Mouse (Mus musculus): Measurements from ENCODE around the gene Parp8. TPM values are rescaled to one million over a fixed set of nuclear protein-coding genes. Genes with fewer than 3 reads are reported as not detected.

Gene Parp8
- polyA plus RNA-seq, 1 experiment from 2014 or later: 18.8 TPM

DNA sequence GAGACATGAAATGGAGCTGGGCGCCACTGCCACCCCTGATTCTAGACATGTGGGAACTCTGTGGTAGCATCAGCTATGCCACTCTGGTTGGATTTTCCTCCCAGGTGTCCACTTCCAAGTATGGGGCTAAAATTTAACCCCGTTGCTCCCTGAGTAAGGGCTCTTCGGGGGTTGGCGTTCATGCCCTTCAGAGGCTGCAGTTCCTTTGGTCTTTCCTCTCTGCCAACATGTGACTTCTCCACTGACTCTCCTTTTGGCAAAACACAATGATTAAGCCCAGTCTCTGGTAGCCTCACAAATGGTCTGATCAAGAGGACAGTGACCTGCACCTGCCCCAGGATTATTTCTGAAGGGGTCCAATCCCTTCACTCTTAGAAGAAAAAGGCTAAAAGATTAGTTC lies 56.4 kb downstream of the Parp8 start:
- Histone ChIP-seq H3K4me1 (ENCODE audit: control insufficient read depth, insufficient read depth, low read length) (no peaks in the 10 kb centered on the region), H3K9ac (replicated peaks; ENCODE audit: low read length) (no peak overlapping the region), H3K27ac (replicated peaks; ENCODE audit: low read depth, low read length) (no peak overlapping the region), H3K4me3 (ENCODE audit: low read depth, low read length) (no peak overlapping the region), H3K9me3 (replicated peaks; ENCODE audit: control insufficient read depth, low read length) (no peaks in the 10 kb centered on the region), H3K36me3 (replicated peaks; ENCODE audit: control insufficient read depth, insufficient read depth, low read depth, low read length) (no peaks in the 10 kb centered on the region), H3K27me3 (ENCODE audit: control insufficient read depth, insufficient read depth, low read length) (no peaks in the 10 kb centered on the region), H3K4me2 (ENCODE audit: low read depth, low read length) (no peak overlapping the region)
- no peak for DNase-seq (ENCODE audit: low spot score)
- WGBS: 96% methylated on average over 4 of the region's 4 CpGs
- ATAC-seq (replicated peaks; ENCODE audit: insufficient number of reproducible peaks, low FRiP score, low TSS enrichment, low read depth): no peak

DNA sequence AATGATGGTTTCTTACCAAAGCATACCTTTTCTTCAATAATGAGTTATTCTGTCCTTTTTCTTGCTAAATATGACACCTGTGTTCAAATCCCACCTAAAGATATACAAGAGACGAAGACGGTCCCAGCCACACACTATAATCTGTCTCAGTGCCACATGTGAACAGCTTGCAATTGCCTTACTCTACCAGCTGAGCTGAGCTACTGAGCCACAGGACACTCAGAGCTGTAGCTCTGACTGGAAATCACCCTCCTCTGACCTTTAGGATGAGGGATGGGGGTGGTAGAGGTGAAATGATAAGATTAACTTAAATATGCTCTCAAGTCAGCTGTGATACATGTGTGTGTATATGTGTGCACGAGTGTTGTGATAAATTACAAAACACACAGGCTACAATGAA lies 57.9 kb downstream of the Parp8 start:
- no peak for DNase-seq (ENCODE audit: low spot score)
- H3K9ac ChIP-seq (replicated peaks; ENCODE audit: low read length): no peak overlapping the region
- H3K4me3 ChIP-seq (ENCODE audit: low read depth, low read length): no peak overlapping the region
- H3K4me2 ChIP-seq (ENCODE audit: low read depth, low read length): no peak overlapping the region
- H3K27me3 ChIP-seq (ENCODE audit: control insufficient read depth, insufficient read depth, low read length): no peaks in the 10 kb centered on the region
- no peaks in the 10 kb centered on the region for H3K9me3 ChIP-seq (replicated peaks; ENCODE audit: control insufficient read depth, low read length)
- no peaks in the 10 kb centered on the region for H3K36me3 ChIP-seq (replicated peaks; ENCODE audit: control insufficient read depth, insufficient read depth, low read depth, low read length)
- no peaks in the 10 kb centered on the region for H3K4me1 ChIP-seq (ENCODE audit: control insufficient read depth, insufficient read depth, low read length)
- WGBS: 86% methylated on average over 3 of the region's 3 CpGs
- no peak overlapping the region for H3K27ac ChIP-seq (replicated peaks; ENCODE audit: low read depth, low read length)
- ATAC-seq (replicated peaks; ENCODE audit: insufficient number of reproducible peaks, low FRiP score, low TSS enrichment, low read depth): no peak

DNA sequence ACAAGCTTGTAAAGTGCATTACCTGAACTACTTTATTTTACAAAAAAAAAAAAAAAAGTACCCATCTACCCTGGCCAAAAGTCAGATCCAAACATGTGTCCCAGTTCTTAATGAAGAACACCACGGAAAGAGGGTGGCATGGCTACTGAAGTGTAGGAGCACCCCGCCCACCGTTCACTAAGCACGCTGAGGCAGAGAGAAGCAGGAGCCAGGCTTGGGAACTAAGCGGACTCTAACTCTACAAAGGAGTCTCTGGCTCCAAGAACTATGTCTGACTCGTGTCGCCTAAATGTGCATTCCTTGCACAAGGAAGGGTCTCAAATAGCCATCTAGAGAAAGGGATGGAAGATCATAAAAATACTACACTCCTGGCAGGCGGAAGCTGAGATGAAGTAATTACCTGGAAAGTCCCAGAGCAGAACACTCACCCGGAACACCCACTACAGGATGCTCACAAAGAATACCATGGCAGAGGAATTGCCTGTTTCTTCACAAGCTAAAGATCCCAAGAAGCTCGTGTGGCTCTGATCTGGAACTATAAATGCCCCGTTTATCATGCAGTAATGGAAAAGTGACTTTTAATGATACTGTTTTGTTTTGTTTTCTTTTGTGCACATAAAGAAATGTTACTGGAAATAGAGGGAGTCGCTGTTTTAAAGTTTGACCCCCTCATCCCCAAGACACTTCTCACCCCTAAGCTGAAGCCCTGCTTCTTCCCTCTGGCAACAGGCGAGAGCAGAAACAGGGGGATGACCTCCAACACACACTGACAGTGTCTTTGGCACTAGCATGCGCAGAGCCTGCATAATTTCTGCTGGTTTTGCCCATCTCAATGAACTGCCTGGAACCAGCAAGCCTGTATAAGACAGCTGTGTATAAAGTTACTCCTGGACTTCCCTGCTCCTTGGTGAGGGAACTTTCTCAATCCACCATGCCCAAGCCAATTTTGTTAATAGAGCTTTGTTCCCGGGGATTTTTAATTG lies 62.6 kb downstream of the Parp8 start:
- H3K4me2 ChIP-seq (ENCODE audit: low read depth, low read length): no peak overlapping the region
- H3K4me1 ChIP-seq (ENCODE audit: control insufficient read depth, insufficient read depth, low read length): no peaks in the 10 kb centered on the region
- H3K36me3 ChIP-seq (replicated peaks; ENCODE audit: control insufficient read depth, insufficient read depth, low read depth, low read length): no peaks in the 10 kb centered on the region
- H3K27me3 ChIP-seq (ENCODE audit: control insufficient read depth, insufficient read depth, low read length): no peaks in the 10 kb centered on the region
- H3K27ac ChIP-seq (replicated peaks; ENCODE audit: low read depth, low read length): no peak overlapping the region
- no peak for ATAC-seq (replicated peaks; ENCODE audit: insufficient number of reproducible peaks, low FRiP score, low TSS enrichment, low read depth)
- WGBS: 81% methylated on average over 15 of the region's 15 CpGs
- no peaks in the 10 kb centered on the region for H3K9me3 ChIP-seq (replicated peaks; ENCODE audit: control insufficient read depth, low read length)
- H3K4me3 ChIP-seq (ENCODE audit: low read depth, low read length): no peak overlapping the region
- no peak overlapping the region for H3K9ac ChIP-seq (replicated peaks; ENCODE audit: low read length)
- DNase-seq (ENCODE audit: low spot score): no peak

DNA sequence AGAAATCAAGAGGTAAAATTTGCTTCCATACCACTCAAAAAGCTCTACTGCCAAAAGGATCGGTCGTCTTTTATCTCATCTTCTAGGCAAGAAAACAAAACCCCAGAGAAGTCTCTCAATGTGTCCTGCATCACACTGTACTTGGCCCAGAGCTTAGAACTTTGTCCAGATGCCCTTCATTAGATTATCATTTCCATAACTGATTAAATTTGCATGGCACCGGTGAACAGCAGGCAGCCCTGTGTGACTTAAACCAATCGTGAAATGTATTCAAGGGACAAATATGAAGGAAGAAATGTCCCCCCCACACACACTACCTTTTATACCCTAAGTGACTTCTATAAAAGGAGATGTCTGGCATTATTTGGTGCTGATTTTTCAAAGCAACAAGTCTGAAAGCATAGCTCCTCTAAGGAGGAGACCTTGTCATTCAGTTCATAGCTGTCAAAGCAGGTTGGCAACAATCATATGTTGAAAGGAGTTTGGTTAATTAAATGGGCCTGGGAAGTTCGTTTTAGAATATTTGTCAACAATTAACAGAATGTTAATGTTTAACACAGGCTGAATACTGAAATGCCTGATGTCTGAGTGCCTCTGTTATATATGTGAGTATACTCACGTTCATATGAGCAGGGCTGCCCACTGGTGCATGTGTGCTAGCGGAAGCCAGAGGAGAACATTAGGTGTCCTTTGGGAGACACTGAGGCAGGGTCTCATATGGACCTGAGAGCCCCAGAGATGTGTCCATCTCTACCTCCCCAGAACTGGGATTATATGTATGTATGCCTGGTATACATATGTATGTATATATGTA lies 66.4 kb downstream of the Parp8 start:
- no peaks in the 10 kb centered on the region for H3K9me3 ChIP-seq (replicated peaks; ENCODE audit: control insufficient read depth, low read length)
- no peak for ATAC-seq (replicated peaks; ENCODE audit: insufficient number of reproducible peaks, low FRiP score, low TSS enrichment, low read depth)
- 80% methylated on average over 7 of the region's 7 CpGs for WGBS

DNA sequence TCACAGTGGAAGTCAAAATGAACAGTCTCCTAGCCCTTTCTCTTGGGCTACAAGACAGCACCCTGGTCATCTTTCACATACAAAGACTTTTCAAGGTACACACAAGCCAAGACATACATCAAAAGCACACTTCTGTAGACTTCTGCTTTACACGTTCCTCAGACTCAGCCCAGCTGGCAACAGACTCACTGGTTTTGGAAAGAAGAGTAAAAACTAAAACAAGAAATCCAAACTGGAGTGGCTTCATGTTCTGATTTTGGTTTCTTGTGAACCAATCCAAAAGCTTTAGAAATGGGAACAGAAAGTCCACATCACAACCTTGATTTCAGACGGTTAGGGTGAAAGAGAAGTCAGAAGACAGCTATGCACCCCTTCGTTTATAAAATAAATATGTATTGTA lies 67.8 kb downstream of the Parp8 start:
- WGBS: 86% methylated on average over 3 of the region's 3 CpGs
- ATAC-seq (replicated peaks; ENCODE audit: insufficient number of reproducible peaks, low FRiP score, low TSS enrichment, low read depth): no peak
- Histone ChIP-seq H3K9ac (replicated peaks; ENCODE audit: low read length) (no peak overlapping the region), H3K4me2 (ENCODE audit: low read depth, low read length) (no peak overlapping the region), H3K4me1 (ENCODE audit: control insufficient read depth, insufficient read depth, low read length) (no peaks in the 10 kb centered on the region), H3K36me3 (replicated peaks; ENCODE audit: control insufficient read depth, insufficient read depth, low read depth, low read length) (no peaks in the 10 kb centered on the region), H3K9me3 (replicated peaks; ENCODE audit: control insufficient read depth, low read length) (no peaks in the 10 kb centered on the region), H3K27ac (replicated peaks; ENCODE audit: low read depth, low read length) (no peak overlapping the region), H3K4me3 (ENCODE audit: low read depth, low read length) (no peak overlapping the region), H3K27me3 (ENCODE audit: control insufficient read depth, insufficient read depth, low read length) (no peaks in the 10 kb centered on the region)
- DNase-seq (ENCODE audit: low spot score): no peak

More for the DNA sequence above, 66.4 kb downstream of the Parp8 start:
- DNase-seq (ENCODE audit: low spot score): no peak
- Histone ChIP-seq H3K4me1 (ENCODE audit: control insufficient read depth, insufficient read depth, low read length) (no peaks in the 10 kb centered on the region), H3K27me3 (ENCODE audit: control insufficient read depth, insufficient read depth, low read length) (no peaks in the 10 kb centered on the region), H3K9ac (replicated peaks; ENCODE audit: low read length) (no peak overlapping the region), H3K36me3 (replicated peaks; ENCODE audit: control insufficient read depth, insufficient read depth, low read depth, low read length) (no peaks in the 10 kb centered on the region), H3K4me2 (ENCODE audit: low read depth, low read length) (no peak overlapping the region), H3K27ac (replicated peaks; ENCODE audit: low read depth, low read length) (no peak overlapping the region), H3K4me3 (ENCODE audit: low read depth, low read length) (no peak overlapping the region)

DNA sequence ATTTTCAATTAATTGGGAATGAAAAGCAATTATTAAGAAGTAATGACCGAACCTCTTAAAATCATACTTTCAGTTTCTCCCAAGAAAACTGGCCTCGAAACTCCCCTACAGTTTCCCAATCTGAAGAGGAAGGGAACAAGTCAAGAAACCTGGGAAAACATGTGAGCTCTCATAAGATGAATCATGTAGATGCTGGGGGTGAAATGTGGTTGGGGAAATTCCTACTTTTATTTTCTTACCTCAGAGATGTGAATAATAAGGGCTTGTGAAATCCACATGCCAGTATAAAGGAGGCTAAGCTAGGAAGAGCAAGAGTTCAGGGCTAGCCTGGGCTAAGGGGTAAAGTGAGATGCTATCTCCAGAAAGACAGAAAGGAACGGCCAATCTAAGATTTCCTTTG lies 74.0 kb downstream of the Parp8 start:
- ATAC-seq (replicated peaks; ENCODE audit: insufficient number of reproducible peaks, low FRiP score, low TSS enrichment, low read depth) (no peak), DNase-seq (ENCODE audit: low spot score) (no peak)
- Histone ChIP-seq H3K9me3 (replicated peaks; ENCODE audit: control insufficient read depth, low read length) (no peaks in the 10 kb centered on the region), H3K27me3 (ENCODE audit: control insufficient read depth, insufficient read depth, low read length) (no peaks in the 10 kb centered on the region), H3K9ac (replicated peaks; ENCODE audit: low read length) (no peak overlapping the region), H3K4me1 (ENCODE audit: control insufficient read depth, insufficient read depth, low read length) (no peaks in the 10 kb centered on the region), H3K4me2 (ENCODE audit: low read depth, low read length) (no peak overlapping the region), H3K27ac (replicated peaks; ENCODE audit: low read depth, low read length) (no peak overlapping the region), H3K4me3 (ENCODE audit: low read depth, low read length) (no peak overlapping the region), H3K36me3 (replicated peaks; ENCODE audit: control insufficient read depth, insufficient read depth, low read depth, low read length) (no peaks in the 10 kb centered on the region)
- 91% methylated on average over 3 of the region's 3 CpGs for WGBS

DNA sequence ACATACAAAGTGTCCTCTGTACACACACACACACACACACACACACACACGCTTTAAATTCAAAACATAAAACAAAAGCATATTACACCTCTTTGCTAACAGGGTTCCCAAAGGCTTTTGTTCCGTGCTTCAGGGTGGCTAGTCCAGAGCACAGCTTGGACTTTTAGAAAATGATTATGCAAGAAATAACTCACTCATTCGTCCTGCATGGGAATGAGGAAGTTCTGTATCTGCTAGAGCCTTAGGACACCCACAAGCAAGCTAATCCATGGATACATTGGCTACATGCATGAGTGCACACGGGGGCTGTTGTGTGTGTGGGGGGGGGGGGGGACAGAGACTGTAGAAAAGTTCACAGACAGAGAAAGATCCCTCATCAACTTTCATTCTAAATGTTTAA lies 75.8 kb downstream of the Parp8 start:
- Histone ChIP-seq H3K9me3 (replicated peaks; ENCODE audit: control insufficient read depth, low read length) (no peaks in the 10 kb centered on the region), H3K9ac (replicated peaks; ENCODE audit: low read length) (no peak overlapping the region), H3K4me2 (ENCODE audit: low read depth, low read length) (no peak overlapping the region), H3K4me1 (ENCODE audit: control insufficient read depth, insufficient read depth, low read length) (no peaks in the 10 kb centered on the region), H3K27ac (replicated peaks; ENCODE audit: low read depth, low read length) (no peak overlapping the region), H3K27me3 (ENCODE audit: control insufficient read depth, insufficient read depth, low read length) (no peaks in the 10 kb centered on the region), H3K36me3 (replicated peaks; ENCODE audit: control insufficient read depth, insufficient read depth, low read depth, low read length) (no peaks in the 10 kb centered on the region), H3K4me3 (ENCODE audit: low read depth, low read length) (no peak overlapping the region)
- no peak for DNase-seq (ENCODE audit: low spot score)
- 78% methylated on average over 4 of the region's 4 CpGs for WGBS
- ATAC-seq (replicated peaks; ENCODE audit: insufficient number of reproducible peaks, low FRiP score, low TSS enrichment, low read depth): no peak

DNA sequence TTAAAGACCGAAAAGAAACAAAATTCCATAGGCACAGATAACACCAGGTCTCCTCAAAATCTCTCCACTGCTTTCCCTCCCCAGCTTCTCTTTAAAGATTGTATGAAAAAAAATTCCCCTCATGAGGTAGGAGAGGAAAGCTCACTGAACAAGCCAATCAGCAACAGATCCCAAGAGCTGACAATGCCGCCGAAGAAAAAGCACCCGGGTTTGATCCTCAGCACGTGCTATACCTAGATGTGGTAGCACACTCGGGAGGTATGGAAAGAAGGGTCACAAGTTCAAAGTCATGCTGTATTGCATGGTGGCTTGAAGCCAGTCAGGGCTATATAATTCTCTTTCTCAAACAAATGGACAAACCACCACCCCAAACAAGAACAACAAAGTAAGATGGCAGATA lies 76.3 kb downstream of the Parp8 start:
- no peak for DNase-seq (ENCODE audit: low spot score)
- H3K9ac ChIP-seq (replicated peaks; ENCODE audit: low read length): no peak overlapping the region
- no peaks in the 10 kb centered on the region for H3K4me1 ChIP-seq (ENCODE audit: control insufficient read depth, insufficient read depth, low read length)
- no peaks in the 10 kb centered on the region for H3K9me3 ChIP-seq (replicated peaks; ENCODE audit: control insufficient read depth, low read length)
- H3K4me3 ChIP-seq (ENCODE audit: low read depth, low read length): no peak overlapping the region
- no peak overlapping the region for H3K27ac ChIP-seq (replicated peaks; ENCODE audit: low read depth, low read length)
- H3K36me3 ChIP-seq (replicated peaks; ENCODE audit: control insufficient read depth, insufficient read depth, low read depth, low read length): no peaks in the 10 kb centered on the region
- H3K27me3 ChIP-seq (ENCODE audit: control insufficient read depth, insufficient read depth, low read length): no peaks in the 10 kb centered on the region
- no peak overlapping the region for H3K4me2 ChIP-seq (ENCODE audit: low read depth, low read length)
- no peak for ATAC-seq (replicated peaks; ENCODE audit: insufficient number of reproducible peaks, low FRiP score, low TSS enrichment, low read depth)
- WGBS: 88% methylated on average over 6 of the region's 6 CpGs
